Mouse (Mus musculus) embryonic facial prominence, embryonic 10.5 days (tissue): ENCODE results near the gene Ncoa3. TPM values are rescaled to one million over a fixed set of nuclear protein-coding genes. Genes with fewer than 3 reads are reported as not detected.

Experiments
- DNase-seq: peaks from one replicate; pipeline ENCODE4 v3.0.0-alpha.2; 2017; ENCODE audit warnings: low spot score
- H3K27ac ChIP-seq: fragments of 300-500 bp; sonication (generic); replicated peaks from 2 replicates; pipeline ENCODE4 v1.5.1; 2016; ENCODE audit warnings: mild to moderate bottlenecking
- H3K27me3 ChIP-seq: fragments of 300-500 bp; sonication (generic); replicated peaks from 2 replicates; pipeline ENCODE4 v1.6.1; 2016; ENCODE audit warnings: low read depth, mild to moderate bottlenecking; ENCODE audit not compliant: poor library complexity, severe bottlenecking
- H3K36me3 ChIP-seq: fragments of 300-500 bp; sonication (generic); replicated peaks from 2 replicates; pipeline ENCODE4 v1.6.1; 2016; ENCODE audit warnings: mild to moderate bottlenecking, moderate library complexity
- H3K4me1 ChIP-seq: fragments of 300-500 bp; sonication (generic); 2 replicates; pipeline ENCODE4 v1.6.1; 2016
- H3K4me3 ChIP-seq: fragments of 300-500 bp; sonication (generic); 2 replicates; pipeline ENCODE4 v1.5.1; 2016; ENCODE audit warnings: mild to moderate bottlenecking, moderate library complexity
- H3K9me3 ChIP-seq: fragments of 300-500 bp; sonication (generic); 2 replicates; pipeline ENCODE4 v1.6.1; 2016; ENCODE audit warnings: mild to moderate bottlenecking
- WGBS: fragments of 180-500 bp; shearing (Covaris S2); methylation state at CpG from one replicate; pipeline ENCODE4 v1.1.7; 2016; 5-methylcytosine and 5-hydroxymethylcytosine counted together
- polyA plus RNA-seq: library from polyadenylated mRNA; unstranded; fragments of >200 nt; fragmentation: Nextera tagmentation; extraction: Ambion mirVana; gene quantifications from 2 replicates; pipeline ENCODE4 v1.2.1, GENCODE M21; 2016

The Ncoa3 gene
- polyA plus RNA-seq, 1 experiment from 2014 or later: 16.0 TPM

GRCm38 (mm10) chr2:165976874-165977273, 15.6 kb upstream of the Ncoa3 start:
- 62% methylated on average over 5 of the region's 5 CpGs for WGBS
- Histone ChIP-seq H3K4me3 (no peak overlapping the region), H3K27me3 (no peaks in the 10 kb centered on the region), H3K27ac (no peak overlapping the region), H3K9me3 (no peaks in the 10 kb centered on the region), H3K4me1 (no peaks in the 10 kb centered on the region; the same call in 1 of the 2 replicates), H3K36me3 (no peaks in the 10 kb centered on the region)
- no peak for DNase-seq

GRCm38 (mm10) chr2:165978119-165978518, 14.3 kb upstream of the Ncoa3 start:
- WGBS: 95% methylated on average over 1 of the region's 1 CpGs
- Histone ChIP-seq H3K27me3 (no peaks in the 10 kb centered on the region), H3K36me3 (no peaks in the 10 kb centered on the region), H3K4me3 (no peak overlapping the region), H3K9me3 (no peaks in the 10 kb centered on the region), H3K4me1 (peaks cover 9% of the 10 kb centered on the region; the same call in 1 of the 2 replicates), H3K27ac (no peak overlapping the region)
- DNase-seq: no peak

- Histone ChIP-seq H3K4me3 (no peak overlapping the region), H3K27ac (no peak overlapping the region), H3K9me3 (no peaks in the 10 kb centered on the region), H3K4me1 (peaks cover 10% of the 10 kb centered on the region; the same call in 1 of the 2 replicates), H3K27me3 (no peaks in the 10 kb centered on the region), H3K36me3 (no peaks in the 10 kb centered on the region)
- 61% methylated on average over 6 of the region's 6 CpGs for WGBS
- no peak for DNase-seq
These were observed 11.0 kb upstream of the Ncoa3 start for GRCm38 (mm10) chr2:165981248-165981977.

- H3K36me3 ChIP-seq: no peaks in the 10 kb centered on the region
- WGBS: 58% methylated on average over 16 of the region's 16 CpGs
- H3K27ac ChIP-seq: no peak overlapping the region; the same call in 1 of the 2 replicates
- no peak for DNase-seq
- H3K27me3 ChIP-seq: no peaks in the 10 kb centered on the region
- peaks cover 20% of the 10 kb centered on the region for H3K4me1 ChIP-seq
- no peak overlapping the region for H3K4me3 ChIP-seq
- no peaks in the 10 kb centered on the region for H3K9me3 ChIP-seq
These were observed 9.7 kb upstream of the Ncoa3 start for GRCm38 (mm10) chr2:165982512-165983389.

- 98% methylated on average over 1 of the region's 1 CpGs for WGBS
- Histone ChIP-seq H3K4me3 (no peak overlapping the region), H3K27me3 (no peaks in the 10 kb centered on the region), H3K36me3 (no peaks in the 10 kb centered on the region), H3K9me3 (no peaks in the 10 kb centered on the region), H3K4me1 (peaks cover 26% of the 10 kb centered on the region), H3K27ac (no peak overlapping the region)
- no peak for DNase-seq
These were observed 8.1 kb upstream of the Ncoa3 start for GRCm38 (mm10) chr2:165984318-165984717.

GRCm38 (mm10) chr2:165984891-165985290, 7.5 kb upstream of the Ncoa3 start:
- 89% methylated on average over 6 of the region's 6 CpGs for WGBS
- DNase-seq: no peak
- H3K27me3 ChIP-seq: no peaks in the 10 kb centered on the region
- H3K9me3 ChIP-seq: no peaks in the 10 kb centered on the region
- no peak overlapping the region for H3K4me3 ChIP-seq
- peaks cover 26% of the 10 kb centered on the region for H3K4me1 ChIP-seq
- no peak overlapping the region for H3K27ac ChIP-seq
- no peaks in the 10 kb centered on the region for H3K36me3 ChIP-seq

GRCm38 (mm10) chr2:165985581-165985980, 6.9 kb upstream of the Ncoa3 start:
- 90% methylated on average over 11 of the region's 11 CpGs for WGBS
- Histone ChIP-seq H3K36me3 (no peaks in the 10 kb centered on the region), H3K4me3 (no peak overlapping the region), H3K4me1 (peaks cover 26% of the 10 kb centered on the region), H3K9me3 (no peaks in the 10 kb centered on the region), H3K27me3 (no peaks in the 10 kb centered on the region), H3K27ac (no peak overlapping the region)
- DNase-seq: no peak

- Histone ChIP-seq H3K27ac (peak overlapping the region; percentile 82), H3K4me3 (peak overlapping the region; percentile 55), H3K27me3 (no peaks in the 10 kb centered on the region), H3K36me3 (no peaks in the 10 kb centered on the region), H3K4me1 (peaks cover 27% of the 10 kb centered on the region), H3K9me3 (no peaks in the 10 kb centered on the region)
- DNase-seq: peak; percentile 81
- WGBS: 2% methylated on average over 23 of the region's 23 CpGs
These were observed 5.4 kb upstream of the Ncoa3 start for GRCm38 (mm10) chr2:165986921-165987453.

- 3% methylated on average over 35 of the region's 35 CpGs for WGBS
These were observed 901 bp downstream of the Ncoa3 start for GRCm38 (mm10) chr2:165993173-165993900.

GRCm38 (mm10) chr2:165994341-165994740, 1.9 kb downstream of the Ncoa3 start:
- peak overlapping the region; percentile 84; the same call in 1 of the 2 replicates for H3K4me3 ChIP-seq

More at GRCm38 (mm10) chr2:165993173-165993900, 901 bp downstream of the Ncoa3 start:
- H3K36me3 ChIP-seq: peaks cover 6% of the 10 kb centered on the region
- peak overlapping the region; percentile 84 for H3K4me3 ChIP-seq
- H3K9me3 ChIP-seq: no peaks in the 10 kb centered on the region
- H3K27ac ChIP-seq: peak overlapping the region; percentile 94
- no peaks in the 10 kb centered on the region for H3K27me3 ChIP-seq
- peaks cover 30% of the 10 kb centered on the region for H3K4me1 ChIP-seq
- DNase-seq: peak; percentile 42

GRCm38 (mm10) chr2:165995711-165996110, 3.3 kb downstream of the Ncoa3 start:
- DNase-seq: no peak
- Histone ChIP-seq H3K27me3 (no peaks in the 10 kb centered on the region), H3K27ac (no peak overlapping the region), H3K4me3 (no peak overlapping the region), H3K9me3 (no peaks in the 10 kb centered on the region), H3K4me1 (peaks cover 54% of the 10 kb centered on the region), H3K36me3 (peaks cover 6% of the 10 kb centered on the region)
- 88% methylated on average over 8 of the region's 8 CpGs for WGBS

More at GRCm38 (mm10) chr2:165994341-165994740, 1.9 kb downstream of the Ncoa3 start:
- 96% methylated on average over 4 of the region's 4 CpGs for WGBS
- Histone ChIP-seq H3K36me3 (peaks cover 6% of the 10 kb centered on the region), H3K27me3 (no peaks in the 10 kb centered on the region), H3K27ac (no peak overlapping the region), H3K4me1 (peaks cover 40% of the 10 kb centered on the region), H3K9me3 (no peaks in the 10 kb centered on the region)
- no peak for DNase-seq

GRCm38 (mm10) chr2:165996130-165996529, 3.7 kb downstream of the Ncoa3 start:
- 90% methylated on average over 4 of the region's 4 CpGs for WGBS
- H3K27ac ChIP-seq: no peak overlapping the region
- no peak overlapping the region for H3K4me3 ChIP-seq
- peaks cover 6% of the 10 kb centered on the region for H3K36me3 ChIP-seq
- no peaks in the 10 kb centered on the region for H3K9me3 ChIP-seq
- DNase-seq: no peak
- no peaks in the 10 kb centered on the region for H3K27me3 ChIP-seq
- peaks cover 58% of the 10 kb centered on the region for H3K4me1 ChIP-seq
